Mouse (Mus musculus): ENCODE results near the gene Myo16. TPM values are rescaled to one million over a fixed set of nuclear protein-coding genes. Genes with fewer than 3 reads are reported as not detected.

The Myo16 gene
- polyA plus RNA-seq, 1 experiment from 2014 or later = 2.8 TPM

DNA sequence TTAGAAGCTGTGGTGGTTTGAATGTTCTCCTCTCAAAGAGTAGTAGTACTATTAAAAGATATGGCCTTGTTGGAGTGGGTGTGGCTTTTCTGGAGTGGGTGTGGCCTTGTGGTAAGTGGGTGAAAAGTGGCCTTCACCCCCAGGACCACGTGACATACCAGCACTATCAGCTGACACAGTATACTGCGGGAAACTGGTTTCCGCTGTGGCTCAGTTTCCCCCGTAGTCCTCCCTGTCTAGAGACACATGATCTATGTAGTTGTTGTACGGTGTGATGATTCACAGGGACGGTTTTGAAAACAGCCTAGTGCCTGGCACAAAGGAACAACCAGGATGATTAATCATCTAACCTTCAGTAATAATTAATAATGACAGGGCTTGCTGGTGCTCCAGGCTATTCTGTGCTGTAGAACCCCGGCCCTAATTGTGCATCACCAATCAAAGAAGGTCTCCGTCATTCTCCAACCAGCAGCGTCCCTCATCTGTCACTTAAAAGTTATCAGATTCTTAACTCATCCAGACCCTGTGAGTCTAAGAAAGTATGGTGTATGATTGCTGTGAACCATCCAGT is 524.2 kb downstream of the Myo16 start:
- H3K4me2 ChIP-seq (replicated peaks) = no peak overlapping the region
- no peaks in the 10 kb centered on the region for H3K9me3 ChIP-seq
- ATAC-seq (ENCODE audit: low FRiP score, low read depth) = no peak
- WGBS = 71% methylated on average over 9 of the region's 9 CpGs
- H3K36me3 ChIP-seq = no peaks in the 10 kb centered on the region
- peaks cover 4% of the 10 kb centered on the region; the same call in 1 of the 2 replicates for H3K4me1 ChIP-seq
- no peak overlapping the region for H3K27ac ChIP-seq
- no peak overlapping the region for H3K9ac ChIP-seq
- H3K4me3 ChIP-seq = no peak overlapping the region
- H3K27me3 ChIP-seq (replicated peaks) = no peaks in the 10 kb centered on the region

DNA sequence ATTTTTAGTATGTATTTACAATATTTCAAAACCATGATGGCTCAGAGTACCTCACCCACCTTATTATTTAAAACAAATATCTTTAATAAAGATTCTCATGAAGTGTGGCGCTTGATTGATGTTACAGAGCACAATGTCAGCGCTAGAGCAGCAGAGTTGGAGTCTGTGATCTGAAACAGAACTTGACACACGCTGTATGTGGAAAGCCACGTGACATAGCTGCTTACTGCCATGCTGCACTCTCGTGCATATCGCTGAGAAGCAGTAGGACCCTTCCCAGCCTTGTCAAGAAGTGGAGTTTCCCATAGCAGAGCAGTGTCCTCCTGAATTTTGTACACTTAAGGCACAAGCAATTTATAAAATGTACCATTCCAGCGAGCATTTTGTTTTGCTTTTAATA is 528.2 kb downstream of the Myo16 start:
- Histone ChIP-seq H3K27me3 (replicated peaks) (no peaks in the 10 kb centered on the region), H3K4me2 (replicated peaks) (no peak overlapping the region), H3K9me3 (no peaks in the 10 kb centered on the region), H3K36me3 (no peaks in the 10 kb centered on the region), H3K9ac (no peak overlapping the region), H3K4me3 (no peak overlapping the region), H3K4me1 (peaks cover 4% of the 10 kb centered on the region; the same call in 1 of the 2 replicates), H3K27ac (no peak overlapping the region)
- WGBS = 77% methylated on average over 7 of the region's 7 CpGs
- ATAC-seq (ENCODE audit: low FRiP score, low read depth) = no peak

DNA sequence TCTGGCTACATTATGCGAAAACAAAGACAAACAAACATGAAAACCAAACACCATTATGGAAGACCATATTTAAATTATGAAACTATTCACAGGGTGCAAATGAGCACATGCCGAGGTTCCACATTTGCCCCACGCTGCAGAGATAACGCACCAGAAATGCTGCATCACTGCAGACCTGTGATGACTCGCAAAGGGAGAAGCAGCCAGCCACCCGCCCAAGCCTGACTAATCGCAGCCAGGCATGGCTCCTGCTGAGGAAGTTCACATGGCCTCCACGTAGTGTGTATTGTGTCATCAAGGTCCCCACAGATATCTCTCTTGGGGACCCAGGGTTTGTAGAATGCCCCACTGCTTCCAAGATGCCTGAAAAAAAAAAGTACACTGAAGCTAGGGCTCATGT is 529.4 kb downstream of the Myo16 start:
- Histone ChIP-seq H3K36me3 (no peaks in the 10 kb centered on the region), H3K4me3 (no peak overlapping the region), H3K4me2 (replicated peaks) (no peak overlapping the region), H3K9me3 (no peaks in the 10 kb centered on the region), H3K27me3 (replicated peaks) (no peaks in the 10 kb centered on the region), H3K4me1 (no peaks in the 10 kb centered on the region), H3K9ac (no peak overlapping the region), H3K27ac (no peak overlapping the region)
- WGBS = 73% methylated on average over 8 of the region's 8 CpGs
- no peak for ATAC-seq (ENCODE audit: low FRiP score, low read depth)

Other genes starting within 250 kb of the Myo16 start
- 9.2 and 10.1 TPM in 2 replicates for gene Lig4, start 176.2 kb upstream of the Myo16 start, polyA plus RNA-seq (2016; fragmentation: Nextera tagmentation; extraction: Ambion mirVana)
- 19.6 and 20.6 TPM in 2 replicates for gene Abhd13, start 176.2 kb upstream of the Myo16 start, polyA plus RNA-seq (2016; fragmentation: Nextera tagmentation; extraction: Ambion mirVana)
- 1.4 and 1.8 TPM in 2 replicates for gene Tnfsf13b, start 147.4 kb upstream of the Myo16 start, polyA plus RNA-seq (2016; fragmentation: Nextera tagmentation; extraction: Ambion mirVana)